Mouse (Mus musculus): ENCODE measurements at regions not wholly inside any gene's neighbourhood (a gene's known extent, or its start where the extent isn't known, plus 50 kb on each side); places are given as distances from the start of the nearest gene placed in this dataset.

DNA sequence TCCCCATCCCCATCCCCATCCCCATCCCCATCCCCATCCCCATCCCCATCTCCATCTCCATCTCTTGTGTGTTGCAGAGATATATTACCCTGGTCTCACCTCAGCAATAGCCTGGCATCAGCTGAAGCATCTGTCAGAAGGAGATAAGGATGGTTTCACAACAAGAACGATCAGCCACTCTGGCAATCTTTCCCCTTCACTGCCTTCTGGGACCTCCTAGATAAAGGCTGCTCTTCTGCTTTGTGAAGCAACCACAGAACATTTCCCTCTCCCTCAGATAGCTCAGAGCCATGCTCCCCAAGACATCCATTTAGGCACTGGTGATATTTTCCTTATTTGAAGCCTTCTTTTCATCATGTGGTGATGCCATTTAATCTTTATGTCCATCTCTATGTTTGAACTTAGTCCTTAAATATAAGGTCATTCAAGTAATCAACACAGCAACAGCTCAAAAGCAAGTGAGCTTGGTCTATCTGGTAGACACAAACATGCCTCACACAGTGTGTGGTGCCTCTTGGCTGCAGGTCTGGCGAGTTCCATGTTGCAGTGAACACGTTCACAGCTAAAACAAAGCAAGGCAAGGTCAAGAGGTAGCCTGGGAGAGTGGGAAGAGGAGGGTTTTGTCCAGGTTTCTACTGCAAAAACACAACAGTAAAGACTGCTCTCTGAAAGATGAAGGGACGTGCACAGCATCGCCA lies 321.7 kb upstream of the Runx1 start:
- no peak overlapping the region for H3K27ac ChIP-seq
- 80% methylated on average over 5 of the region's 5 CpGs for WGBS
- no peaks in the 10 kb centered on the region for H3K4me1 ChIP-seq (replicated peaks; ENCODE audit: insufficient read depth, low read length)
- TF ChIP-seq CTCF (IDR thresholded peaks at IDR 0.05; ENCODE audit: low read depth): no peak
- no peak overlapping the region for H3K4me3 ChIP-seq (replicated peaks; ENCODE audit: low read depth, low read length)
- H3K9ac ChIP-seq (ENCODE audit: low read depth, low read length): no peak overlapping the region
- no peaks in the 10 kb centered on the region for H3K36me3 ChIP-seq (ENCODE audit: insufficient read depth, low read length)
- no peaks in the 10 kb centered on the region for H3K27me3 ChIP-seq (ENCODE audit: insufficient read depth, low read length)
- DNase-seq (ENCODE audit: low spot score) (no peak), ATAC-seq (replicated peaks; ENCODE audit: low FRiP score, low read depth) (no peak)
- H3K4me2 ChIP-seq (ENCODE audit: low read length): no peak overlapping the region
- no peaks in the 10 kb centered on the region for H3K9me3 ChIP-seq (replicated peaks; ENCODE audit: low read length)

DNA sequence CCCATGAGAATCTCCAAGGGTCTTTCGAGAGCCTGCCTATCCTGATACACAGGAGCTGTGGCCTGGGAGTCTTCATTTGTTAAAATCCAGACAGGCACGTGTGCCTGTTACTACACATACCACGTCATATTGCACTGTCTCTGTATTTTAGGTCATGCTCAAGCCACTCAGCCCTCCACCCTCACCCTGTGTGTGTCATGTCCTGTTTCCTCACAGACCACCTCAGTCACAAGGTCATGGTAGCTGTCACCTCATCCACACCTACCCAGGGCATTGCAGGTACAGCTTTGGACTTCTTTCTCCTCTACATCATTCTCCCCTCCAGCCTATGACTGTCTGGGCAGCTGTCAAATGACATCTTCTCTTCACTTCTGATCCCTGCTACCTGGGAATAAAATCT lies 320.9 kb upstream of the Runx1 start:
- DNase-seq (ENCODE audit: low spot score) (no peak), ATAC-seq (replicated peaks; ENCODE audit: low FRiP score, low read depth) (no peak)
- Histone ChIP-seq H3K4me3 (replicated peaks; ENCODE audit: low read depth, low read length) (no peak overlapping the region), H3K9me3 (replicated peaks; ENCODE audit: low read length) (no peaks in the 10 kb centered on the region), H3K4me2 (ENCODE audit: low read length) (no peak overlapping the region), H3K27me3 (ENCODE audit: insufficient read depth, low read length) (no peaks in the 10 kb centered on the region), H3K9ac (ENCODE audit: low read depth, low read length) (no peak overlapping the region), H3K27ac (no peak overlapping the region), H3K4me1 (replicated peaks; ENCODE audit: insufficient read depth, low read length) (no peaks in the 10 kb centered on the region), H3K36me3 (ENCODE audit: insufficient read depth, low read length) (no peaks in the 10 kb centered on the region)
- no peak for TF ChIP-seq CTCF (IDR thresholded peaks at IDR 0.05; ENCODE audit: low read depth)
- 89% methylated on average over 3 of the region's 3 CpGs for whole genome bisulfite sequencing

DNA sequence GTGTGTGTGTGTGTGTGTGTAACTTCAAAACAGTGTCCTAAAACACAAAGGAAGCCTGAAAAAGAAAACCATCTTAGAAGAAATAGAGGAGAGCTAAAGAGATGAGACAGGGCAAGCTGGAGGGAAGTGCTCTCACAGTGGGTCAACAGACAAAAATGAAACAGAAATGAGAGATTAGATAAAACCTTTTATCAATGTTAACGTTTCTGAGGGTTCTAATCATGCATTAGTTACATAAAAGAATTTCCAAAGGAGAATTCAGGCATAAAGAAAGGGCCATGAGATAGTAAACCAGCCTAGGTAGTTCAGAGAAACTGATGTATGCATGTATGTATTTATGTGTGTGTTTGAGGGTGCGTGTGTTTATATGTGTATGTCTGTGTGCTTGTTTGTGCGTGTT lies 319.7 kb upstream of the Runx1 start:
- Histone ChIP-seq H3K4me1 (replicated peaks; ENCODE audit: insufficient read depth, low read length) (no peaks in the 10 kb centered on the region), H3K27me3 (ENCODE audit: insufficient read depth, low read length) (no peaks in the 10 kb centered on the region), H3K36me3 (ENCODE audit: insufficient read depth, low read length) (no peaks in the 10 kb centered on the region), H3K4me2 (ENCODE audit: low read length) (no peak overlapping the region), H3K9ac (ENCODE audit: low read depth, low read length) (no peak overlapping the region), H3K4me3 (replicated peaks; ENCODE audit: low read depth, low read length) (no peak overlapping the region), H3K27ac (no peak overlapping the region), H3K9me3 (replicated peaks; ENCODE audit: low read length) (no peaks in the 10 kb centered on the region)
- ATAC-seq (replicated peaks; ENCODE audit: low FRiP score, low read depth) (no peak), DNase-seq (ENCODE audit: low spot score) (no peak)
- TF ChIP-seq CTCF (IDR thresholded peaks at IDR 0.05; ENCODE audit: low read depth): no peak
- WGBS: 79% methylated on average over 3 of the region's 3 CpGs

DNA sequence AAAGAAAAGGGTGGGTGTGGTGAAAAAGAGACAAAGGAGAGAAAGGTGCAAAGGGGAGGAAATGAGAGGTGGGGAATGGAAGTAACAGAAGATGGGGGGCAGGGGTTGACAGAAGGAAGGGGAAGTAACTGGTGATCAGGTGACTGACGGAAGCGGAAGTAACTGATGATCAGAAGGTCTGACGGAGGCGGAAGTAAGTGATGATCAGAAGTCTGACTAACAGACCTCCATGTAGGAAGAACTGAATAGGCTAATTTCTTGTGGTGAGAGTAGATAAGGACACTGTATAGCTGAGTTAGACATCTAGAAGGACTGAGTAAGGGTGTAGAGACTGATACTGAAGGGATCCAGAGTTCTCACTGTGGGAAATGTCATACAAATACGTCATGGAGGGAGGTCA lies 318.1 kb upstream of the Runx1 start:
- Histone ChIP-seq H3K9me3 (replicated peaks; ENCODE audit: low read length) (no peaks in the 10 kb centered on the region), H3K4me2 (ENCODE audit: low read length) (no peak overlapping the region), H3K4me1 (replicated peaks; ENCODE audit: insufficient read depth, low read length) (no peaks in the 10 kb centered on the region), H3K9ac (ENCODE audit: low read depth, low read length) (no peak overlapping the region), H3K27ac (no peak overlapping the region), H3K36me3 (ENCODE audit: insufficient read depth, low read length) (no peaks in the 10 kb centered on the region), H3K27me3 (ENCODE audit: insufficient read depth, low read length) (no peaks in the 10 kb centered on the region), H3K4me3 (replicated peaks; ENCODE audit: low read depth, low read length) (no peak overlapping the region)
- no peak for DNase-seq (ENCODE audit: low spot score)
- WGBS: 92% methylated on average over 5 of the region's 5 CpGs
- ATAC-seq (replicated peaks; ENCODE audit: low FRiP score, low read depth): no peak
- no peak for TF ChIP-seq CTCF (IDR thresholded peaks at IDR 0.05; ENCODE audit: low read depth)

DNA sequence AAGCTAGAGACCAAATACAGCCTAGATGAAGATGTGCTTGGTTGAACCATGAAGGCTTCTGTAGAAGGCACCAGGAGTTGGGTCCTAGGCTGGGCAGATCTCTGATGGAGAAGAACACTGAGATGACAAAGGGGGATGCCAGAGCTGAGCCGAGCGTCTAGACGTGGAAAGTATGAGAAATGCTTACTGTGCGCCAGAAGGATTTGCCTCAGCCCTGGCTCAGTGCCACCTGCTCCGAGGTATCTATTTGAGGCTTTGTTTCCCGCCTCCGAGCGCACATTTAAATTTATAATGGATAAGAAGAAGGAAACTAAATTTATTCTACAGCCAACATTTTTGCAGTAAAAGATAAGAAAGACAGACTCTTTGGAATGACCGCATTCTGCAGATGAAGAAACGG lies 317.2 kb upstream of the Runx1 start:
- no peak for TF ChIP-seq CTCF (IDR thresholded peaks at IDR 0.05; ENCODE audit: low read depth)
- Histone ChIP-seq H3K4me3 (replicated peaks; ENCODE audit: low read depth, low read length) (no peak overlapping the region), H3K4me1 (replicated peaks; ENCODE audit: insufficient read depth, low read length) (no peaks in the 10 kb centered on the region), H3K4me2 (ENCODE audit: low read length) (no peak overlapping the region), H3K9me3 (replicated peaks; ENCODE audit: low read length) (no peaks in the 10 kb centered on the region), H3K27ac (no peak overlapping the region), H3K27me3 (ENCODE audit: insufficient read depth, low read length) (no peaks in the 10 kb centered on the region), H3K36me3 (ENCODE audit: insufficient read depth, low read length) (no peaks in the 10 kb centered on the region), H3K9ac (ENCODE audit: low read depth, low read length) (no peak overlapping the region)
- DNase-seq (ENCODE audit: low spot score): no peak
- 75% methylated on average over 10 of the region's 10 CpGs for WGBS
- ATAC-seq (replicated peaks; ENCODE audit: low FRiP score, low read depth): no peak

DNA sequence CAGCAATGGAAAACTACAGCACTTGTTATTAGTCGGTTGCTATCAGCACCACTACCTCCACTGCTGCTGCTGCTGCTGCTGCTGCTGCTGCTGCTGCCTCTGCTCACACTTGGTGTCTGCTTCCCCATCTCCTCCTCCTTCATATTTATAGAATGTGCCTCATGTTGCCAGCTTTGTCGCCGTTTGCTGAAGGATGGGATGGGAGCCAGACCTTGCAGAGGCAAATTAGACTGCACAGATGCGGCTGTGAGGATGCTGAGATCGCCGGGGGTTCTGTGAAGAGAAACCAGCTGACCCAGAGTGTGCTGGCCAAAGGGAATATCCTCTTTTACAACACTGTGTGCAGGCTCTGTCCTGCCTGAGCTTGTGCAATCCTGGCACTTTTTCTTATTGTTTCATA lies 316.0 kb upstream of the Runx1 start:
- H3K9me3 ChIP-seq (replicated peaks; ENCODE audit: low read length): no peaks in the 10 kb centered on the region
- no peaks in the 10 kb centered on the region for H3K4me1 ChIP-seq (replicated peaks; ENCODE audit: insufficient read depth, low read length)
- TF ChIP-seq CTCF (IDR thresholded peaks at IDR 0.05; ENCODE audit: low read depth): no peak
- H3K36me3 ChIP-seq (ENCODE audit: insufficient read depth, low read length): no peaks in the 10 kb centered on the region
- no peak overlapping the region for H3K4me3 ChIP-seq (replicated peaks; ENCODE audit: low read depth, low read length)
- no peak overlapping the region for H3K27ac ChIP-seq
- no peaks in the 10 kb centered on the region for H3K27me3 ChIP-seq (ENCODE audit: insufficient read depth, low read length)
- no peak overlapping the region for H3K4me2 ChIP-seq (ENCODE audit: low read length)
- DNase-seq (ENCODE audit: low spot score) (no peak), ATAC-seq (replicated peaks; ENCODE audit: low FRiP score, low read depth) (no peak)
- no peak overlapping the region for H3K9ac ChIP-seq (ENCODE audit: low read depth, low read length)
- WGBS: 77% methylated on average over 6 of the region's 6 CpGs

DNA sequence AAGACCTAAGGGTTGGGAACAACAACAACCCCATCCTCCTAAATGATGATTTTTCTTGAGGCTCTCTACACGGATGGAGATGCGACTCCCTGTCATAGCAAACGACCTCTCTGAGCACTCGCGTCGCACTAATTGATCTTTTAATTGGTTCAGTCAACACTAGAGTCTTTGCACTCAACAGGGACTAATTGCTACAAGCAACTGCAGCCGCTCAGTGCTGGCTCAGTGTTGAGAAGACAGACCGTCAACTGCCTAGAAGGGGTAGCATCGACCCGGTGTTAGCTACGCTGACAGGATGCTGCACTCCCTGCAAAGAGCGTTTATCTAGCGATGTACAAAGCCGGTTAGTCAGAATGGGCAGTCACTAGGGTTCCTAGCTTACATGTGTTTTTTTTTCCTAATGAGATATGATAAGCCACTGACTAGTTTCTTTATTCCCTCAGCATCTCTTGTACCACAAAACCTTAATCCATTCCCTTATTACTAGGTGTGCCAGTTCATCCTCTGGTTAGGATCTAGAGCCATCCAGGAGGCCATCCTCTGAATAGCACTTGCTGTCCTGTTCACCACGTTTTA lies 314.7 kb upstream of the Runx1 start:
- H3K27ac ChIP-seq: no peak overlapping the region
- ATAC-seq (replicated peaks; ENCODE audit: low FRiP score, low read depth): no peak
- H3K4me3 ChIP-seq (replicated peaks; ENCODE audit: low read depth, low read length): no peak overlapping the region
- H3K9me3 ChIP-seq (replicated peaks; ENCODE audit: low read length): no peaks in the 10 kb centered on the region
- H3K4me1 ChIP-seq (replicated peaks; ENCODE audit: insufficient read depth, low read length): no peaks in the 10 kb centered on the region
- H3K4me2 ChIP-seq (ENCODE audit: low read length): no peak overlapping the region
- no peaks in the 10 kb centered on the region for H3K36me3 ChIP-seq (ENCODE audit: insufficient read depth, low read length)
- DNase-seq (ENCODE audit: low spot score): no peak
- TF ChIP-seq CTCF (IDR thresholded peaks at IDR 0.05; ENCODE audit: low read depth): no peak
- no peaks in the 10 kb centered on the region for H3K27me3 ChIP-seq (ENCODE audit: insufficient read depth, low read length)
- no peak overlapping the region for H3K9ac ChIP-seq (ENCODE audit: low read depth, low read length)
- 57% methylated on average over 15 of the region's 15 CpGs for WGBS

Data from kidney, postnatal 0 days (tissue).